Mouse (Mus musculus) limb, embryonic 14.5 days (tissue): ENCODE data around the gene Nomo1. TPM values are rescaled to one million over a fixed set of nuclear protein-coding genes. Genes with fewer than 3 reads are reported as not detected.

Experiments used
- ATAC-seq: fragments of 200-750 bp; cut with Nextera tagmentation; 2 replicates; pipeline ENCODE4 v1.8.0; 2017; ENCODE audit warnings: low read depth, moderate number of reproducible peaks, moderate TSS enrichment; ENCODE audit not compliant: low FRiP score
- DNase-seq: peaks from one replicate; pipeline ENCODE4 v3.0.0-alpha.2; 2015; ENCODE audit warnings: low spot score
- H3K27ac ChIP-seq: fragments of 300-500 bp; sonication (generic); replicated peaks from 2 replicates; pipeline ENCODE4 v1.5.1; 2014; ENCODE audit warnings: low read depth, mild to moderate bottlenecking, low read length, moderate library complexity, mixed read lengths
- H3K27me3 ChIP-seq: fragments of 300-500 bp; sonication (generic); 2 replicates; pipeline ENCODE4 v1.6.1; 2014; ENCODE audit warnings: low read length, mixed read lengths; ENCODE audit not compliant: control insufficient read depth, insufficient read depth
- H3K36me3 ChIP-seq: fragments of 300-500 bp; sonication (generic); 2 replicates; pipeline ENCODE4 v1.6.1; 2014; ENCODE audit warnings: mild to moderate bottlenecking, low read length, moderate library complexity, mixed read lengths; ENCODE audit not compliant: control insufficient read depth, insufficient read depth
- H3K4me1 ChIP-seq: fragments of 300-500 bp; sonication (generic); 2 replicates; pipeline ENCODE4 v1.6.1; 2014; ENCODE audit warnings: antibody characterized with exemption, low read length, mixed read lengths; ENCODE audit not compliant: control insufficient read depth, insufficient read depth
- H3K4me2 ChIP-seq: fragments of 300-500 bp; sonication (generic); replicated peaks from 2 replicates; pipeline ENCODE4 v1.6.1; 2014; ENCODE audit warnings: low read depth, mild to moderate bottlenecking, low read length, moderate library complexity; ENCODE audit not compliant: severe bottlenecking
- H3K4me3 ChIP-seq: fragments of 300-500 bp; sonication (generic); replicated peaks from 2 replicates; pipeline ENCODE4 v1.5.1; 2014; ENCODE audit warnings: low read length
- H3K9ac ChIP-seq: fragments of 300-500 bp; sonication (generic); 2 replicates; pipeline ENCODE4 v1.6.1; 2014; ENCODE audit warnings: mild to moderate bottlenecking, low read depth, low read length, moderate library complexity; ENCODE audit not compliant: severe bottlenecking
- H3K9me3 ChIP-seq: fragments of 300-500 bp; sonication (generic); 2 replicates; pipeline ENCODE4 v1.6.1; 2016; ENCODE audit warnings: low read length; ENCODE audit not compliant: control insufficient read depth
- POLR2A ChIP-seq: fragments of 200-500 bp; IDR thresholded peaks from 2 replicates; pipeline ENCODE4 v1.8.0; 2012; ENCODE audit warnings: inconsistent platforms, mild to moderate bottlenecking, moderate library complexity, borderline replicate concordance; ENCODE audit not compliant: insufficient read depth, insufficient read length; ENCODE audit errors: extremely low read depth
- WGBS: fragments of 180-500 bp; shearing (Covaris S2); extraction: QIAGEN DNeasy Blood & Tissue Kit; methylation state at CpG from one replicate; pipeline ENCODE4 v1.1.7; 2014; 5-methylcytosine and 5-hydroxymethylcytosine counted together
- polyA plus RNA-seq, 2 experiments: library from polyadenylated mRNA; depleted of rRNA in 1 of 2; stranded (reverse) in 1 of 2; unstranded in 1 of 2; fragments of >200 nt; fragmentation: Nextera tagmentation in 1 of 2; extraction: Ambion mirVana in 1 of 2; gene quantifications; 2 replicates each; pipeline versions ENCODE4 v1.2.1 to v1.2.3; 2012 to 2014

The Nomo1 gene
- polyA plus RNA-seq, 2 experiments: 21.2 to 39.5 TPM

DNA sequence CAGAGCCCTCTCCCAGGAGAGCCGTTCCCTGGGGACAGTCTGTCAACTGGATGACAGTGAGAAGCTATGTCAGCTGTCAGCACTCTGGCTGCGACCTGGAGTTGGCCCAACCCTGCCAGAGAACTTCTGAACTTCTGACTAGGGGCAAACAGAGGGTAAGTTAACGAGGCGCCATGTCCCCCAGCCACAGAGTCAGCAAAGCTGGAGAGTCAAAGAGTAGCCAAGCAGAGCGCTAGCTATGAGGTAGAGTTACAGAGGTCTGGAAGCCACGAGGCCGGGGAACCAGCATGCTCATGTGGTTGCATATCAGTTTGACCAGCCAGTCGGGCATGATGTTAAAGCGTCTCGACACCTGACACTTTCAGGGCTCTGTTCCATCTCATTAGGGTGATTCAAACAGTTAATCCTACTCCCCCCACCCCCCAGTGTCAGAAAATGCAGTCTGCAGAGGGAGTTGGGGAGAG lies 82.7 kb downstream of the Nomo1 start:
- WGBS: 39% methylated on average over 10 of the region's 10 CpGs
- no peaks in the 10 kb centered on the region for H3K4me1 ChIP-seq
- no peak overlapping the region for H3K4me2 ChIP-seq
- no peaks in the 10 kb centered on the region for H3K36me3 ChIP-seq
- no peak overlapping the region for H3K27ac ChIP-seq
- ATAC-seq: no peak
- no peaks in the 10 kb centered on the region for H3K9me3 ChIP-seq
- TF ChIP-seq POLR2A: no peak
- H3K4me3 ChIP-seq: no peak overlapping the region
- no peaks in the 10 kb centered on the region for H3K27me3 ChIP-seq
- no peak for DNase-seq
- no peak overlapping the region for H3K9ac ChIP-seq

DNA sequence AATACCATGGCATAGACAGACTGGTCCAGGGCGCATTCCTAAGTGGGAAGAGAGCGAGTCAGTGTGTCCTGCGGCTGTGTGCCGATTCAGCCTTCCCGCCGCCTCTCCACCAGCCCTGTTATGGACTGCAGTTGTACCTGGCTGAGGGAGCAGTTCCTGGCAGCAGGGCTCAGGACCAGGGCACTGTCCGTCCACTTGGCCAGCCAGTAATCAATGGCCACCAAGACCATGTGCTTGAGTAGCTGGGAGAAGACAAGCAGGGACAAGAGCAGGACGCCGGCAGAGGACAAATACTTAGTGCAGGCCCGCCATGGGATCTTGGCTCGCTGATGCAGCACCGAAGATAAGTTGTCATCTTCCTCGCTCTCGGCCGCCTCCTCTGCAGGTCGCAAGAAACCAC lies 83.5 kb downstream of the Nomo1 start:
- Histone ChIP-seq H3K9me3 (no peaks in the 10 kb centered on the region), H3K27ac (no peak overlapping the region), H3K4me1 (no peaks in the 10 kb centered on the region), H3K4me3 (no peak overlapping the region), H3K9ac (no peak overlapping the region), H3K27me3 (no peaks in the 10 kb centered on the region), H3K36me3 (no peaks in the 10 kb centered on the region), H3K4me2 (no peak overlapping the region)
- TF ChIP-seq POLR2A: no peak
- ATAC-seq (no peak), DNase-seq (no peak)
- WGBS: 91% methylated on average over 16 of the region's 16 CpGs

DNA sequence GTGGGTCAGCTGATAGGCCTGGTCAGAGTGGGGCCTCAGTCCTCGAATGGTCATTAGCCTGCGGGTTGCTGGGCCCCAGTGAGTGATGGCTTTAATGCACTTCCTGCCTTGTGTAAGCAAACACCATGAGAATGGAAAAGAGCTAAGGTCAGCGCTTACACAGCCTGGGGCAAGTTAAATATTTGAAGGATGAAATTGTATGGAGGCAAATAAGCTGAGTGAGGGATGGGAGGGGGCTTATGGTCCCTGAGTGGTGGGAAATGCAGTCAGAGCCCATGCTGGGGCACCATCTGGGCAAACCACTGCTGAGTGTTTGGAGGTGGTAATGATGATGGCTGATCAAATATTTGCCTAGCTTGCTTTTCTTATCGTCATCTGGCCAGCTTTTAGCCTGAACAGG lies 89.5 kb downstream of the Nomo1 start:
- Histone ChIP-seq H3K36me3 (no peaks in the 10 kb centered on the region), H3K4me3 (no peak overlapping the region), H3K9ac (no peak overlapping the region), H3K27ac (no peak overlapping the region), H3K9me3 (no peaks in the 10 kb centered on the region), H3K27me3 (no peaks in the 10 kb centered on the region), H3K4me2 (no peak overlapping the region), H3K4me1 (no peaks in the 10 kb centered on the region)
- WGBS: 34% methylated on average over 4 of the region's 4 CpGs
- TF ChIP-seq POLR2A: no peak
- ATAC-seq (no peak), DNase-seq (no peak)

DNA sequence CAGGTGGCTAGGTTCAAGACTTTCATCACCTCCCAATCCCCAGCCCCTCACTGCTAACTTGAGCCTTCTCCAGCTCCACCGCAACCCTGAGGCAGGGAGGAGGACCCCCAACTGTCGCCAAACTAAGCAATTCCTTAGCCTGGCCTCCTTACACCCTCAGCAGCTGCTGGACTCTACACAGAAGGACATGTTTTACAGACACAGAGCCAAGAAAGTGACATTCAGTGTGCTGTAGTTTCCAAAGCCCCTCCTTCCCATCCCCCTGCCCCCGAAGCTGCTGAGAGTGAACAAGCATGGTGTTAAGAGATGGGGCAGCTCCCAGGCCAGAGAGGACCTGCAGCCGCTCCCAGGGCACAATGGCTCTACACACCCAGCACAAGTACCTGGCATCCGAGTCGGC lies 91.0 kb downstream of the Nomo1 start:
- H3K4me1 ChIP-seq: no peaks in the 10 kb centered on the region

DNA sequence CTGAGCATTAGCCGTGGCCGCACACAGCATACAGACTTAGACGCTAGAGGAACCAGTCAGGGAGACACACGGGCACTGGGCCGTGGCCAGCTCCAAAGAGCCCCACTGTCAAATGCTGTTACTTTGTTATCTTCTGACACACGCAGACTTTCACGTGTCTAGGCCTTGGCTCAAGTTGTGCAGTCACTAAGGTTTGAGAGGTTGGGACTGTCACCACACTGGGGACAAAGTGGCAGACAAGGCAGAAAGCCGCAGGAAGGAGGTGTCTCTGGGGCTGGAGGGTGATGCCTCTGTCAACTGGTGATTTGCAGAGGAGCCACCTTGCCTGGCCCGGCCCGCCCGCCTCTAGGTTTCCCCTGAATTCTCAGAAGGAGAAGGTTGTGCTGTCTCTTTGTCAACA lies 91.8 kb downstream of the Nomo1 start:
- H3K36me3 ChIP-seq: no peaks in the 10 kb centered on the region
- DNase-seq (no peak), ATAC-seq (no peak)
- no peaks in the 10 kb centered on the region for H3K9me3 ChIP-seq
- H3K4me3 ChIP-seq: no peak overlapping the region
- no peaks in the 10 kb centered on the region for H3K27me3 ChIP-seq
- no peaks in the 10 kb centered on the region for H3K4me1 ChIP-seq
- no peak overlapping the region for H3K4me2 ChIP-seq
- no peak overlapping the region for H3K9ac ChIP-seq
- no peak overlapping the region for H3K27ac ChIP-seq
- WGBS: 90% methylated on average over 11 of the region's 11 CpGs
- no peak for TF ChIP-seq POLR2A

More for the DNA sequence above, 91.0 kb downstream of the Nomo1 start:
- Histone ChIP-seq H3K9me3 (no peaks in the 10 kb centered on the region), H3K27ac (no peak overlapping the region), H3K36me3 (no peaks in the 10 kb centered on the region), H3K9ac (no peak overlapping the region), H3K4me2 (no peak overlapping the region), H3K4me3 (no peak overlapping the region), H3K27me3 (no peaks in the 10 kb centered on the region)
- ATAC-seq (no peak), DNase-seq (no peak)
- 74% methylated on average over 6 of the region's 6 CpGs for WGBS
- no peak for TF ChIP-seq POLR2A

DNA sequence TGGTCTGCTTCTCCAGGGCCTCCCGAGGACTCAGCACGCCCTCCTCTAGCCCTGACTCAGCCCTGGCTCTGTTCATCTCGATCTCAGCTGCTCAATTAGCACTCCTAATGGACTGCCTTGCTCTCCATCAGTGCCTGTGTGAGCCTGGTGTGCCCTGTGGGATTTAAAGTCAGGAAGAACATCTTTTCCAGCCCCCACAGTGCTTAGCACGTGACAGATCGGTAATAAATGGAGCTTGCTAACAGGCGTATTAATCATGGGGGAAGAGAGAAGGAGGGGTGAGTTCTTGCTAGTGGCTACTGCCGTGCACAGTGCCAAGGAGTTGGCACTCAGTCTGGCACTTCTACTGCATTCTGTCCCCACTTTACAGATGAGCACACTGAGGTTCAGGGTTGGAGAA lies 94.7 kb downstream of the Nomo1 start:
- Histone ChIP-seq H3K27ac (no peak overlapping the region), H3K4me2 (no peak overlapping the region), H3K9me3 (no peaks in the 10 kb centered on the region), H3K4me1 (peaks cover 4% of the 10 kb centered on the region; the same call in 1 of the 2 replicates), H3K27me3 (no peaks in the 10 kb centered on the region), H3K9ac (0 out of 2 replicates have a peak overlapping the region, but pooled peaks have one; percentile 7), H3K4me3 (no peak overlapping the region), H3K36me3 (no peaks in the 10 kb centered on the region)
- 28% methylated on average over 7 of the region's 7 CpGs for WGBS
- ATAC-seq: no peak
- no peak for TF ChIP-seq POLR2A
- no peak for DNase-seq
